Comparison of ENCODE assay signal across 27 mouse cellular contexts in genomic region chr14:112620701-112621100, GRCm38 (mm10).
"Had no signal": no experiment of that assay in that cellular context is flagged by ENCODE, and none has a peak within 500 bp of the region (broad histone marks: within the 10 kb centered on the region; RNA-seq: fewer than 3 reads in every experiment).

No protein-coding gene starts in this region.

- H3K9me3 ChIP-seq: limb, embryonic 10.5 days; limb, embryonic 12.5 days; limb, embryonic 13.5 days; limb, embryonic 15.5 days; liver, embryonic 12.5 days; liver, embryonic 13.5 days; liver, embryonic 15.5 days; lung, embryonic 15.5 days; megakaryocyte, embryonic 14.5 days; midbrain, embryonic 10.5 days; midbrain, embryonic 12.5 days; midbrain, embryonic 13.5 days; midbrain, embryonic 15.5 days had no signal

- H3K4me3 ChIP-seq: limb, embryonic 10.5 days; limb, embryonic 12.5 days; limb, embryonic 13.5 days; limb, embryonic 15.5 days; liver, embryonic 12.5 days; liver, embryonic 13.5 days; liver, embryonic 15.5 days; lung, embryonic 15.5 days; megakaryocyte, embryonic 14.5 days; midbrain, embryonic 10.5 days; midbrain, embryonic 12.5 days; midbrain, embryonic 13.5 days; midbrain, embryonic 15.5 days; myocyte had no signal

- DNase-seq: left cerebral cortex, postnatal 4 days; liver; liver, embryonic 13.5 days; liver, postnatal 0 days; lung, adult 18-20 months; lung, adult 2 months; lung, embryonic 14.5 days; lung, postnatal 10 days; lung, postnatal 14 days; lung, postnatal 36 days; lung, postnatal 4 days; midbrain, embryonic 14.5 days had no signal

- H3K27me3 ChIP-seq: limb, embryonic 12.5 days; limb, embryonic 13.5 days; limb, embryonic 15.5 days; liver, embryonic 12.5 days; liver, embryonic 13.5 days; liver, embryonic 15.5 days; lung, embryonic 15.5 days; megakaryocyte, embryonic 14.5 days; midbrain, embryonic 12.5 days; midbrain, embryonic 13.5 days; midbrain, embryonic 15.5 days had no signal

- H3K4me1 ChIP-seq: limb, embryonic 10.5 days; limb, embryonic 12.5 days; limb, embryonic 13.5 days; limb, embryonic 15.5 days; liver, embryonic 12.5 days; liver, embryonic 13.5 days; liver, embryonic 15.5 days; lung, embryonic 15.5 days; megakaryocyte, embryonic 14.5 days; midbrain, embryonic 10.5 days; midbrain, embryonic 12.5 days; midbrain, embryonic 13.5 days; midbrain, embryonic 15.5 days had no signal

- H3K36me3 ChIP-seq: limb, embryonic 10.5 days; limb, embryonic 12.5 days; limb, embryonic 13.5 days; limb, embryonic 15.5 days; liver, embryonic 12.5 days; liver, embryonic 13.5 days; liver, embryonic 15.5 days; lung, embryonic 15.5 days; midbrain, embryonic 10.5 days; midbrain, embryonic 12.5 days; midbrain, embryonic 13.5 days; midbrain, embryonic 15.5 days had no signal

- H3K27ac ChIP-seq: limb, embryonic 10.5 days; limb, embryonic 12.5 days; limb, embryonic 13.5 days; limb, embryonic 15.5 days; liver, embryonic 12.5 days; liver, embryonic 13.5 days; liver, embryonic 14.5 days; liver, embryonic 15.5 days; lung, embryonic 15.5 days; macrophage; midbrain, embryonic 10.5 days; midbrain, embryonic 12.5 days; midbrain, embryonic 13.5 days; midbrain, embryonic 15.5 days had no signal

- H3K9ac ChIP-seq: limb, embryonic 12.5 days; limb, embryonic 13.5 days; limb, embryonic 15.5 days; liver, embryonic 12.5 days; liver, embryonic 13.5 days; liver, embryonic 14.5 days; liver, embryonic 15.5 days; liver, postnatal 0 days; lung, embryonic 14.5 days; lung, embryonic 15.5 days; midbrain, embryonic 12.5 days; midbrain, embryonic 13.5 days; midbrain, embryonic 15.5 days had no signal
